Mouse (Mus musculus) right cerebral cortex, adult 2 months (tissue): ENCODE results near the gene Ormdl2.
"Not testable (repeated sequence)": the region's sequence is repeated elsewhere in the genome, so short reads cannot be mapped to it uniquely, and the experiment has no call there.

ENCODE experiments used
- DNase-seq, 2 experiments: peaks; one replicate each; pipeline ENCODE4 v3.0.0; 2021 to 2022; ENCODE audit warnings: low spot score in 2 of 2

Ormdl2 gene

DNA sequence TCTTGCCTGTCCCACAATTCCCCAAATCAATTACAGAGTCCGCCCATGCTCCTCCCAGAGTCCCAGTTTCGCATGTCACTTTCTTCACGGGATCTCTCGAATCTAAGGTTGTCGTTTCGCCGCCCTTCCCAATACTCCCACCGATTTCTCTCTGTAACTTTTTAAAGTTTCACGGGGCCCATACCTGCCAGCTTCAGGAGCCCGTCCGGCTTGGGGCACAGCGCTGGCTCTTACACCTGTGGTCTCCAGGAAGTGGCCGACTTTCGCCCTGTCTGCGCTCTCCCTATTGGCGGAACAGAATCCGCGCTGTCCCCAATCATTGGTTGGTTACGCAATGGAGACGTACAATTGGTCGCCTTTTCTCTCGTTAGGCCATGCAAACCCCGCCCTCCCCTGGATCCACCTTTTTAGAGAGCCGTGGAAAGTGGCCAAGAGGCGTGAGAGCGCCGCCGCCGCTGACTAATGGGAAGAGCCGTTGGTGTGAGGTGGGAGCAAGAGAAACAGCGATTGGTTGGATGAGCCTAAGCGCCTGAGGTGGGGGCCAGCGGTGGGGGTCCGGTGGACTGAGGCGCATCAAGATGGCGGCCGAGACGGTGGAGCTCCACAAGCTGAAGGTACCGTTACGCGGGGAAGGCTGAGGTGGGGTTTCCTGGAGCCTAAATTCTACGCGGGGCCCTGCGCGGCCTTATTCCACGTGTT lies at the start of gene Ormdl2:
TSS of gene Ormdl2 (minus strand) at position 288 of the 699 bp plus-strand sequence.
- DNase-seq, result peak; percentile 99

DNA sequence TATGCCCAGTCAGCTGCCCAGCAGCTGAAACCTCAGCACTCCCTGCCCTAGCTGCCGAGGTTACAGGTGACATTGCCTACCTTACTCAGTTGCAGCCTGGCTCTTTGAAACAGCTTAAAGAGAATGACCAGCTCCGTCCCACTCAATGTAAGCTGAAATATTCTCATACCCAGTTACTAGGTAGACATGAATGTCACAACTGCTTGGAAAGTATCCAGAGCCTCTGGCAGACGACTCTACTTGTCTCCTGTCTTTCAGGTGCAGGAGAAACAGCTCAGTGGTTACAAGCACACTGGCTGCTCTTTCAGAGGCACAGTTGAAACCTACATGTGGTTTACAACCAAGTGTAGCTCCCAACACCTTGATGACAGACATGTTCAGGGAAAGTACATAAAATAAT lies 48.9 kb upstream of the Ormdl2 start:
- DNase-seq, result no peak

DNA sequence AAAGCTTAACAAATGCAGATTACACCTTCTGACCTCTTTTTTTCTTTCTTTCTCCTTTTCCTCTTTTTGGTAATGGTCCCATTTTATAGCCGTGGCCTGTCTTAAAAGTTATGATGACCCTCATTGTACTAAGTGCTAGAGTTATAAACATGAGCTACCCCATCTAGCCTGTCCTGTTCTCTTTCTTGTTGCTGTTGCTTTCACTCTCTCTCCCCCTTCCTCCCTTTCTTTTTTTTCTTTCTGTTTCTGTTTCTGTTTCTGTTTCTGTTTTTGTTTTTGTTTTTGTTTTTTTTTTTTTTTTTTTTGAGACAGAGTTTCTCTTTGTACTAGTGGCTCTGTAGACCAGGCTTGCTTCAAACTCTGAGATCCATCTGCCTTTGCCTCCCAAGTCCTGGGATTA lies 45.1 kb upstream of the Ormdl2 start:
- no peak for DNase-seq

DNA sequence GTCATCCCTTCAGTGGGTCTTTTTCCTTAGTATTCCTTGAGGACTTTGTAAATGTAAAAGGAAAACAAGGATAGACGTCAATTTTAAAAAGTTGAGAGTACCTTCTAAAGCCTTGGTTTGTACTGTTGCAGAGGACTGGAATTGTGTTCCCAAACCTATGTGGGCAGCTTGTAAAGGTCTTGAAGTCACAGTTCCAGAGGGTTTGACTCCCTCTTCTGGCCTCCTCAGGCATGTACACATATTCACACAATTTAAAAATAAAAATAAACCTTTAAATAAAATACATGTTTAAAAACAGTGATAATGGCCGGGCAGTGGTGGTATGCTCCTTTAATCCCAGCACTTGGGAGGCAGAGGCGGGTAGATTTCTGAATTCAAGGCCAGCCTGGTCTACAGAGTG lies 44.6 kb upstream of the Ormdl2 start:
- no peak for DNase-seq

- no peak for DNase-seq
Observed at GRCm38 (mm10) chr10:128861176-128861575, 39.7 kb upstream of the Ormdl2 start.

- DNase-seq, result no peak
Observed at GRCm38 (mm10) chr10:128850339-128850738, 28.9 kb upstream of the Ormdl2 start.

GRCm38 (mm10) chr10:128848426-128848825 lies 27.0 kb upstream of the Ormdl2 start:
- DNase-seq, result no peak

GRCm38 (mm10) chr10:128846664-128847063 lies 25.2 kb upstream of the Ormdl2 start:
- DNase-seq, result no peak

- DNase-seq, result no peak
Observed at GRCm38 (mm10) chr10:128845516-128845915, 24.1 kb upstream of the Ormdl2 start.

DNA sequence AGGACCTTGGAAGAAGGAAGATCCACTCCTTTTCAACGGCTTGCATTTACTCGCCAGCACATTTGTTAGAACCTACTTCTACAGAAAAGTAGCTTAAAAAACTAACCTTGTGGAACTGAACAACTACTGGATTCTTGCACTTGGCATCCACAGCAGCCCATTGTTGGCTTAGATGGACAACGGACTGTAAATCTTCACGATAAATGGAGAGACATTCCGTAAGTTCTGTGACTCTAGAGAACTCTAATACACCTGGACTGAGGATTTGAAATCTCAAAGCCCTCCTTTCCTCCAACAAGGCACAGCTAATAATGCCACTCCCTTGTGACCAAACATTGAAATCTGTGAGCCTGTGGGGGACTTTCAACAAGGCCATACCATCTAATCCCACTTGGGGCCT lies 21.8 kb upstream of the Ormdl2 start:
- no peak for DNase-seq

DNA sequence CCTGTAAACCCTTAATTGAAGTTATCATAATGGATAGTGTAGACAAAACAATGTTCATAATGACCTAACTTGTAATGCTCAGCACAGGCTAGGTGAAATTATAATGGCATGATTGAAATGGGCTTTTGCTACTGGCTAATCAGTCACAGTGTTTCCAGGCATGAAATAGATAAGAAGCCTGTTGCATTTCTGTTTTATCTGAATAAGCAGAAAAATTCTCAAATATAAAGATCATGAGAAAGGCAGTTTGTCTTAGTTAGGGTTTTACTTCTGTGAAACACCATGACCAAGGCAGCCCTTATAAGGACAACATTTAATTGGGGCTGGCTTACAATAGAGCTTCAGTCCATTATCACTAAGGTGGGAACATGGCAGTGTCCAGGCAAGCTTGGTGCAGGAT lies 19.2 kb upstream of the Ormdl2 start:
- no peak for DNase-seq

GRCm38 (mm10) chr10:128839434-128839833 lies 18.0 kb upstream of the Ormdl2 start:
- no peak for DNase-seq

DNA sequence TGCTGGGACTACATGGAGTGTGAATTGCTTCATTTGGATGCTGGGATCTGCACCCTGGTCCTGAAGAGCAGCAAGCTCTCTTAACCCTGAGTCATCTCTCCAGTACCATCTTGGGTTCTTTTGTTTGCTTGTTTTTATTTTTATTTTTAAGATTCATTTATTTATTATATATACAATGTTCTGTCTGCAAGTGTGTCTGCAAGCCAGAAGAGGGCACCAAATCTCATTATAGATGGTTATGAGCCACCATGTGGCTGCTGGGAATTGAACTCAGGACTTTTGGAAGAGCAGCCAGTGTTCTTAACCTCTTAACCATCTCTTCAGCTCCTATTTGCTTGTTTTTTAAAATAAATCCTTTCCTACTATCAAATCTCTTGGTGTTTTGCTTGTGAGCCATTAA lies 16.0 kb upstream of the Ormdl2 start:
- DNase-seq, result no peak

DNA sequence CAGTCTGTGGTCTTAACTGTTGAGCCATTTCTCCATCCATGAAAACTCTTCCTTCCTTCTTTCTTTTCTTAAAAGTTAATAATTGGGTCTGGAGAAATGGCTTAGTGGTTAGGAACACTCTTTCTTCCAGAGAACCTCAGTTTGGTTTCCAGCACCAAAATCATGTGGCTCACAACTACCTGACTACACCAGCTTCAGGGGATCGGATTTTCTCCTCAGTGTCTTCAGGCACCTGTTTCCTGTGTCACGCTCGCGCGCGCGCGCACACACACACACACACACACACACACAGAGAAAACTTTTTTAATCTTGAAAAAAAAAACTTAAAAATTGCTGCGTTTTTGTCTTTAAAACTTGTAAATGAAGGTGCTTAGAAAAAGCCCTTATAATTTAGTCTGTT lies 2.4 kb upstream of the Ormdl2 start:
- no peak for DNase-seq

DNA sequence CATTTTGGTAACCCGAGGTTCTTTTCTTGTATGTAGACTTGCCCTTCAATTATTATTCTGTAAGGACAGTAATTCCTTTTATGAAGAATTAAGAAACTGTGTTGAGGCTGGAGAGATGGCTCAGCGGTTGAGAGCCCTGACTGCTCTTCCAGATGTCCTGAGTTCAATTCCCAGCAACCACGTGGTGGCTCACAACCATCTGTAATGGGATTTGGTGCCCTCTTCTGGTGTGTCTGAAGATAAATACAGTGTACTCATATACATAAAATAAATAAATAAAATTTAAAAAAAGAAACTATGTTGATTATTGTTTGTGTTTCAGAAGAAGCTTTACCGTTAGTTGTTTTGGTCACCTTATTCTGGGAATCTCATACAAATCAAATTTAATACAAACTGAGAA lies 1.6 kb upstream of the Ormdl2 start:
- DNase-seq, result not testable (repeated sequence)

GRCm38 (mm10) chr10:128822135-128822534 lies 690 bp upstream of the Ormdl2 start:
- no peak for DNase-seq

- no peak for DNase-seq
Observed at GRCm38 (mm10) chr10:128820217-128820616, 1.2 kb downstream of the Ormdl2 start.

- DNase-seq, result no peak
Observed at GRCm38 (mm10) chr10:128817033-128817432, 4.4 kb downstream of the Ormdl2 start, which contains the start of gene Sarnp. Gene Sarnp, plus strand, starts transcription at chr10:128817333.

DNA sequence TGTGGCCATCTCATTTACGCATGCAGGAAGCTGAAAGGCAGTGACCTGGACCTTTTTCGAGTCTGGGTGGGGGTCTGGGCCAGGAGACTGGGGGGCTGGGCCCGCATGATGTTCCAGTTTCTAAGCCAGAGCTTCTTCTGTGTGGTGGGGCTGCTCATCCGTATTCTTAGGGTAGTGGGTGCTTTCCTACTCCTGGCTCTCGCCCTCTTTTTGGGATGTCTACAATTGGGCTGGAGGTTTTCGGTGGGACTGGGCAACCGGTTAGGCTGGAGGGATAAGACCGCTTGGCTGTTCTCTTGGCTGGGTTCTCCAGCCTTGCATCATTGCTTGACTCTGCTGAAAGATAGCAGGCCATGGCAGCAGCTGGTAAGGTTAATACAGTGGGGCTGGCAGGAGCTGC lies 14.4 kb downstream of the Ormdl2 start:
- no peak for DNase-seq

GRCm38 (mm10) chr10:128806086-128806485 lies 15.4 kb downstream of the Ormdl2 start:
- DNase-seq, result no peak

DNA sequence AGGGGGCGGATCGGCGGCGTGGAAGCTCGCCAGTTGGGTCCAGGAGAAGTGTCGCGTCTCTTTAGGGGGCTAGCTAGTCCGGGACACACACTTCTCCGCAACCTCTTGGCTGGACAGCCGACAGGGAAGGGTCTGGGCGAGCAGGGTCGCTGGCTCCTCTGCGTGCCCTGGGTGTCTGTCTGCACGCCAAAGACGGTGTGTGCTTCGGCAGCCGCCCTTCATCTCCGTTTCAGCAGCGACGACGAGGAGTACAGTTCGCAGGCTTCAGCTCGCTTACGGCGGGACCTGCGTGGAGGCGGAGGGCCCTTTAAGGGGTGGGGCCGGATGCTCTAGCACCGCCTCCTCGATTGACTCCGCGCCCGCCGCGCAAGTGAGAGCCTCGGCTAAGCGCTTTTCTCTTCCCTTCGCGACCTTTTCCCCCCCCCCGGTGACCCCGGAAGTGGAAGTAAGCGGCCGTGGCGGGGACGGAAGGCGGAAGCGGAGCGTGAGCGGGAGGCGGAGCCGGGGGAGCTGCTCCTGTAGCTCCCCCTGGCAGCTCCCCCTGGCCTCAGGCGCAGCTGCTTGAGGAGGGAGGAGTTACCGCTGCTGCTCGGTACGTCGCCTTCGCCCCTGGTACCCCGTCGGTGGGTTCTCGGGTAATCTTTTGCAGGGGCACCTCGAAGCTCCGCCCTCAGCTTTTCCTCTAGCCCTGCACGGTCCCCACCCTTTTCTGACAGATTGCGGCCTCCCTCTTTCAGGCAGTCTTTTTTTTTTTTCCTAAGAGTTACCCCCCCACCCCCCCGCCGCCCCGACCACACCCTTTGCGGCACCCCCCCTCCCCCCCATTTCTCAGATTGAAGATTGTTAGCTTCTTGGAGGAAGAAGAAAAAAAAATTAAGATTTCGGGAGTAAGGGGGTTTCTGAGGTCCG lies 16.1 kb downstream of the Ormdl2 start:
- DNase-seq, result peak; percentile 91 to 94

- peak; percentile 68 to 74 for DNase-seq
Observed at GRCm38 (mm10) chr10:128804271-128805091, 17.0 kb downstream of the Ormdl2 start, which contains the start of gene Tmem198b. Gene Tmem198b, minus strand, starts transcription at chr10:128804370.
